In the genomic region with DNA sequence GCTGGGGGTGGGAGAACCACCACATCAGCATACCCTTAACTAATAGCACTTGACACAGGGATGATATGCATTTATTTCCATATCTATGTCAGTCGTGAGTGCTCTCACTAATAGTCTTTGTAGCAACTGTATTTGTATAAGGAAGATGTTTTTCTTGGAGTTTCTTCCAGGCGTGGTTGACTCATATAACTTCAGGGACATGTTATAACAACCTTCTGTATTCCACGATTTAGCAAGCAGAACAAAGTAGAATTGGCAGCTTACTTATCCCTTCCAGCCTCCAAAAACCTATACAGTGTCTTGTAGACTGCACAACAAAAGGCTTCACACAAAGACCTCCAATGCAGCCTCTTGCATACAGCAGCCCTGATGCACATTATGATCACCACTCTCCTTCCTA, we compare ENCODE assay signal across 32 mouse cellular contexts.
"Had no signal": no experiment of that assay in that cellular context is flagged by ENCODE, and none has a peak within 500 bp of the region (broad histone marks: within the 10 kb centered on the region; RNA-seq: fewer than 3 reads in every experiment).

No protein-coding gene starts in this region.

- ATAC-seq: liver, embryonic 12.5 days; liver, postnatal 0 days; lung, postnatal 0 days; midbrain, embryonic 13.5 days; midbrain, embryonic 15.5 days; midbrain, embryonic 16.5 days had no signal

- H3K36me3 ChIP-seq: limb, embryonic 10.5 days; limb, embryonic 12.5 days; limb, embryonic 13.5 days; limb, embryonic 15.5 days; liver, embryonic 12.5 days; liver, embryonic 13.5 days; liver, embryonic 15.5 days; lung, embryonic 15.5 days; midbrain, embryonic 10.5 days; midbrain, embryonic 12.5 days; midbrain, embryonic 13.5 days; midbrain, embryonic 15.5 days; neural tube, embryonic 12.5 days had no signal

- H3K9me3 ChIP-seq: limb, embryonic 10.5 days; limb, embryonic 12.5 days; limb, embryonic 13.5 days; limb, embryonic 15.5 days; liver, embryonic 12.5 days; liver, embryonic 13.5 days; liver, embryonic 15.5 days; lung, embryonic 15.5 days; megakaryocyte, embryonic 14.5 days; midbrain, embryonic 10.5 days; midbrain, embryonic 12.5 days; midbrain, embryonic 13.5 days; midbrain, embryonic 15.5 days; neural tube, embryonic 12.5 days had no signal

- H3K9ac ChIP-seq: limb, embryonic 12.5 days; limb, embryonic 13.5 days; limb, embryonic 15.5 days; liver, embryonic 12.5 days; liver, embryonic 13.5 days; liver, embryonic 14.5 days; liver, embryonic 15.5 days; liver, postnatal 0 days; lung, embryonic 14.5 days; lung, embryonic 15.5 days; midbrain, embryonic 12.5 days; midbrain, embryonic 13.5 days; midbrain, embryonic 15.5 days; neural tube, embryonic 12.5 days had no signal

- DNase-seq: left cerebral cortex, postnatal 4 days; liver; liver, embryonic 13.5 days; liver, postnatal 0 days; lung, adult 18-20 months; lung, adult 2 months; lung, embryonic 14.5 days; lung, postnatal 10 days; lung, postnatal 14 days; lung, postnatal 36 days; lung, postnatal 4 days; midbrain, embryonic 14.5 days had no signal

- H3K4me1 ChIP-seq: limb, embryonic 10.5 days; limb, embryonic 12.5 days; limb, embryonic 13.5 days; limb, embryonic 15.5 days; liver, embryonic 12.5 days; liver, embryonic 13.5 days; liver, embryonic 15.5 days; lung, embryonic 15.5 days; megakaryocyte, embryonic 14.5 days; midbrain, embryonic 10.5 days; midbrain, embryonic 12.5 days; midbrain, embryonic 13.5 days; midbrain, embryonic 15.5 days; neural tube, embryonic 12.5 days had no signal

- H3K4me3 ChIP-seq: limb, embryonic 10.5 days; limb, embryonic 12.5 days; limb, embryonic 13.5 days; limb, embryonic 15.5 days; liver, embryonic 12.5 days; liver, embryonic 13.5 days; liver, embryonic 15.5 days; lung, embryonic 15.5 days; megakaryocyte, embryonic 14.5 days; midbrain, embryonic 10.5 days; midbrain, embryonic 12.5 days; midbrain, embryonic 13.5 days; midbrain, embryonic 15.5 days; myocyte; neural tube, embryonic 12.5 days had no signal

- H3K27me3 ChIP-seq: limb, embryonic 12.5 days; limb, embryonic 13.5 days; limb, embryonic 15.5 days; liver, embryonic 12.5 days; liver, embryonic 13.5 days; liver, embryonic 15.5 days; lung, embryonic 15.5 days; midbrain, embryonic 15.5 days; neural tube, embryonic 12.5 days had no signal

- H3K27ac ChIP-seq: limb, embryonic 10.5 days; limb, embryonic 12.5 days; limb, embryonic 13.5 days; limb, embryonic 15.5 days; liver, embryonic 12.5 days; liver, embryonic 13.5 days; liver, embryonic 14.5 days; liver, embryonic 15.5 days; lung, embryonic 15.5 days; macrophage; midbrain, embryonic 10.5 days; midbrain, embryonic 12.5 days; midbrain, embryonic 13.5 days; midbrain, embryonic 15.5 days; neural tube, embryonic 12.5 days had no signal

- H3K4me2 ChIP-seq: limb, embryonic 12.5 days; limb, embryonic 13.5 days; limb, embryonic 15.5 days; liver, embryonic 11.5 days; liver, embryonic 12.5 days; liver, embryonic 13.5 days; liver, embryonic 15.5 days; lung, embryonic 14.5 days; lung, embryonic 15.5 days; midbrain, embryonic 11.5 days; midbrain, embryonic 12.5 days; midbrain, embryonic 13.5 days; midbrain, embryonic 15.5 days; neural tube, embryonic 12.5 days had no signal
